Mouse (Mus musculus): Measurements from ENCODE around the gene Mfng. TPM values are rescaled to one million over a fixed set of nuclear protein-coding genes. Genes with fewer than 3 reads are reported as not detected.

The Mfng gene
- polyA plus RNA-seq, 1 experiment from 2014 or later = 7.2 TPM

- Histone ChIP-seq H3K4me2 (0 out of 2 replicates have a peak overlapping the region, but pooled peaks have one; percentile 21), H3K9me3 (replicated peaks) (no peaks in the 10 kb centered on the region), H3K36me3 (no peaks in the 10 kb centered on the region), H3K9ac (no peak overlapping the region), H3K27me3 (peaks cover 86% of the 10 kb centered on the region), H3K4me3 (replicated peaks) (no peak overlapping the region), H3K27ac (no peak overlapping the region), H3K4me1 (replicated peaks) (no peaks in the 10 kb centered on the region)
- no peak for DNase-seq
- 8% methylated on average over 53 of the region's 53 CpGs for WGBS (ENCODE audit: insufficient replicate concordance)
- no peak for ATAC-seq (ENCODE audit: low read depth)
These were observed 60.7 kb downstream of the Mfng start for GRCm38 (mm10) chr15:78712335-78713258.

DNA sequence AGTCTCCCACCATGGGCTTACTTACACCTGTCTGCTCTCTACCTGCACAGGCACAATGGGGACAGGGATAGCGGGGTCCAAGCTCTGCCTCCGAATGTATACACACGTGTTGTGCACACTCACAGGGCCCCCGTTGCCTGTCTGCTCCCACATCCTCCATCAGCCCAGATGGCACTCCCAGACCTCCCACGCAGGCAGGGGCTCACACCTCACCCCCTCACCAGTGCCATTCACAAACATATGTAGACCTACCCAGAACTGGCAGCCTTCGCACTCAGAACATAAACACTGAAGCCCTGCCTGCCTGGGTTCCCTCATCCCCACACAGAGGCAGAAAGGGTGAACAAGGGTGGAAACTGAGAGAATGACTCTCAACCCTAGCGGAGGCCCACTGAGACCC is 61.3 kb downstream of the Mfng start:
- no peak overlapping the region for H3K4me3 ChIP-seq (replicated peaks)
- no peak overlapping the region for H3K9ac ChIP-seq
- H3K36me3 ChIP-seq = no peaks in the 10 kb centered on the region
- H3K9me3 ChIP-seq (replicated peaks) = no peaks in the 10 kb centered on the region
- whole genome bisulfite sequencing (ENCODE audit: insufficient replicate concordance) = 54% methylated on average over 7 of the region's 7 CpGs
- ATAC-seq (ENCODE audit: low read depth) (no peak), DNase-seq (no peak)
- H3K4me2 ChIP-seq = no peak overlapping the region
- H3K27ac ChIP-seq = no peak overlapping the region
- no peaks in the 10 kb centered on the region for H3K4me1 ChIP-seq (replicated peaks)
- H3K27me3 ChIP-seq = peaks cover 80% of the 10 kb centered on the region

- Histone ChIP-seq H3K36me3 (no peaks in the 10 kb centered on the region), H3K9ac (no peak overlapping the region), H3K4me3 (replicated peaks) (no peak overlapping the region), H3K4me2 (no peak overlapping the region), H3K27ac (no peak overlapping the region), H3K9me3 (replicated peaks) (no peaks in the 10 kb centered on the region), H3K4me1 (replicated peaks) (no peaks in the 10 kb centered on the region), H3K27me3 (peaks cover 67% of the 10 kb centered on the region)
- no peak for DNase-seq
- ATAC-seq (ENCODE audit: low read depth) = no peak
- WGBS (ENCODE audit: insufficient replicate concordance) = 33% methylated on average over 6 of the region's 6 CpGs
These were observed 62.6 kb downstream of the Mfng start for GRCm38 (mm10) chr15:78710634-78711033.

DNA sequence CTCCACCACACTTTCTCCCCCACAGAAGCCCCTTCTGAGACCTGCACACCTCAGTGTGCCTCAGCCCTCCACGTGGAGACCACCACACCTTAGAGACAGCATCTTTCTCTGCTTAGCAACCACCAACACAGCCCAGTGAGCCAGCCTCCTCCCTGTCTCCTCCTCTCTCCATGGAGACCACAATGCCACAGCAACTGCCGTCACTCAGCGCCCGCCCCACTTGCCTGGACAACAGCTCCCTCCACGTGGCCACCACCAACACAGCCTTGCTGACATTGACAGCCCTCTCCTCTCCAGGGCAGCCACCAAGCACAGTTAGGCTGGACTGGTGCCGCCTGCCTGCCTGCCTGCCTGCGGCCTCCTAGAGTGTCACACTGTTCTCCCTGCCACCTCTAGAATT is 63.5 kb downstream of the Mfng start:
- Histone ChIP-seq H3K4me3 (replicated peaks) (no peak overlapping the region), H3K36me3 (no peaks in the 10 kb centered on the region), H3K9ac (no peak overlapping the region), H3K27me3 (peaks cover 58% of the 10 kb centered on the region), H3K9me3 (replicated peaks) (no peaks in the 10 kb centered on the region), H3K4me1 (replicated peaks) (no peaks in the 10 kb centered on the region), H3K27ac (no peak overlapping the region), H3K4me2 (no peak overlapping the region)
- ATAC-seq (ENCODE audit: low read depth) (no peak), DNase-seq (no peak)
- 30% methylated on average over 7 of the region's 7 CpGs for WGBS (ENCODE audit: insufficient replicate concordance)

DNA sequence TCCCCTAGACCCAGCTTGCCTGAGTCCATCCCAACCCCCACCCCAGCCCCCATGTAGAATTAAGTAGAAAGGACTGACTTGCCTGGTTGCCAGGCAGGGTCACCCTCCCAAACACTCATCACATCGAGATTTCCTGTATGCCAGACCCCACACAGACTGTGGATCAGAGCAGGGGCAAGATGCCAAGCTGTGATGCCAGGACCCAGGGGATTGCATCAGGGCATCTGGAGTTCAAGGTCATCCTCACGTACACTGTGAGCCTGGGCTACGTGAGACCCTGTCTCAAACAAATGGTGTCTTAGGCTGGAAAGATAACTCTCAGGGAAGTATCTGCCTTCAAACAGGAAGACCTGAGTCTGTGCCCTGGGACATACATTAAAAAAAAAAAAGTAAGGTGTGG is 66.6 kb downstream of the Mfng start:
- Histone ChIP-seq H3K4me1 (replicated peaks) (no peaks in the 10 kb centered on the region), H3K9ac (no peak overlapping the region), H3K27me3 (peaks cover 27% of the 10 kb centered on the region), H3K36me3 (no peaks in the 10 kb centered on the region), H3K4me2 (no peak overlapping the region), H3K4me3 (replicated peaks) (no peak overlapping the region), H3K27ac (no peak overlapping the region), H3K9me3 (replicated peaks) (no peaks in the 10 kb centered on the region)
- 35% methylated on average over 3 of the region's 3 CpGs for WGBS (ENCODE audit: insufficient replicate concordance)
- ATAC-seq (ENCODE audit: low read depth) = no peak
- no peak for DNase-seq

Other genes starting within 250 kb of the Mfng start
- gene C1qtnf6, start 242.1 kb downstream of the Mfng start, polyA plus RNA-seq (2015; fragmentation: Nextera tagmentation; extraction: Ambion mirVana) = 3.6 and 4.5 TPM in 2 replicates
- not detected in 2 replicates for gene Sstr3, start 228.8 kb downstream of the Mfng start, polyA plus RNA-seq (2015; fragmentation: Nextera tagmentation; extraction: Ambion mirVana)
- 75.2 and 81.2 TPM in 2 replicates for gene Rac2, start 200.7 kb downstream of the Mfng start, polyA plus RNA-seq (2015; fragmentation: Nextera tagmentation; extraction: Ambion mirVana)
- gene Cyth4, start 176.4 kb downstream of the Mfng start, polyA plus RNA-seq (2015; fragmentation: Nextera tagmentation; extraction: Ambion mirVana) = 11.9 and 12.5 TPM in 2 replicates
- 0.01 TPM in 1 of 2 replicates, not detected in the other for gene Elfn2, start 54.7 kb downstream of the Mfng start, polyA plus RNA-seq (2015; fragmentation: Nextera tagmentation; extraction: Ambion mirVana)
- gene Card10, start 29.6 kb upstream of the Mfng start, polyA plus RNA-seq (2015; fragmentation: Nextera tagmentation; extraction: Ambion mirVana) = 1.1 and 1.3 TPM in 2 replicates
- 9.5 and 10.8 TPM in 2 replicates for gene Cdc42ep1, start 69.1 kb upstream of the Mfng start, polyA plus RNA-seq (2015; fragmentation: Nextera tagmentation; extraction: Ambion mirVana)
- 10.0 and 13.7 TPM in 2 replicates for gene Lgals2, start 82.1 kb upstream of the Mfng start, polyA plus RNA-seq (2015; fragmentation: Nextera tagmentation; extraction: Ambion mirVana)
- gene Gga1, start 103.7 kb upstream of the Mfng start, polyA plus RNA-seq (2015; fragmentation: Nextera tagmentation; extraction: Ambion mirVana) = 20.7 and 23.7 TPM in 2 replicates
- 0.15 and 0.16 TPM in 2 replicates for gene Gm49510, start 126.2 kb upstream of the Mfng start, polyA plus RNA-seq (2015; fragmentation: Nextera tagmentation; extraction: Ambion mirVana)
- 17.7 and 22.2 TPM in 2 replicates for gene Sh3bp1, start 126.3 kb upstream of the Mfng start, polyA plus RNA-seq (2015; fragmentation: Nextera tagmentation; extraction: Ambion mirVana)
- gene Pdxp, start 140.4 kb upstream of the Mfng start, polyA plus RNA-seq (2015; fragmentation: Nextera tagmentation; extraction: Ambion mirVana) = 6.9 and 7.4 TPM in 2 replicates
- gene Lgals1, start 153.2 kb upstream of the Mfng start, polyA plus RNA-seq (2015; fragmentation: Nextera tagmentation; extraction: Ambion mirVana) = 683 and 710 TPM in 2 replicates
- 45.6 and 48.9 TPM in 2 replicates for gene Nol12, start 161.5 kb upstream of the Mfng start, polyA plus RNA-seq (2015; fragmentation: Nextera tagmentation; extraction: Ambion mirVana)
- gene Triobp, start 174.2 kb upstream of the Mfng start, polyA plus RNA-seq (2015; fragmentation: Nextera tagmentation; extraction: Ambion mirVana) = 12.9 and 18.8 TPM in 2 replicates